ENCODE assay signal across 15 mouse cellular contexts in genomic region chr1:54443641-54444040, GRCm38 (mm10). TPM values are rescaled to one million over a fixed set of nuclear protein-coding genes. Genes with fewer than 3 reads are reported as not detected.
DNase-seq lines count a peak whose midpoint lies in the region; ATAC-seq and TF ChIP-seq lines count a peak whose summit lies in the region.
"Had no signal": no experiment of that assay in that cellular context is flagged by ENCODE, and none has a peak within 500 bp of the region (broad histone marks: within the 10 kb centered on the region; RNA-seq: fewer than 3 reads in every experiment).

No protein-coding gene starts in this region.

- ATAC-seq in hindbrain, postnatal 0 days = no peak; the same call in 1 of the 2 replicates
- peak; percentile 47 to 52; a peak in 2 of 4 replicates for ATAC-seq in hematopoietic stem cell, adult 5-6 weeks (replicated peaks in 1 of 2; ENCODE audit: insufficient read depth in 1 of 2, low FRiP score in 2 of 2, low TSS enrichment in 1 of 2, low read depth in 1 of 2, poor library complexity in 2 of 2, severe bottlenecking in 2 of 2)
- no peak for ATAC-seq in activated CD4-positive, CD25-positive, alpha-beta regulatory T cell, adult 4 months

- no peaks in the 10 kb centered on the region for H3K9me3 ChIP-seq in hindbrain, postnatal 0 days (ENCODE audit: low read length)
- no peaks in the 10 kb centered on the region for H3K9me3 ChIP-seq in hindbrain, embryonic 10.5 days
- H3K9me3 ChIP-seq in CH12.LX (replicated peaks; ENCODE audit: low read length) (no peaks in the 10 kb centered on the region), ES-E14 (ENCODE audit: control insufficient read depth, insufficient read depth, low read depth, low read length) (no peaks in the 10 kb centered on the region)
- H3K9me3 ChIP-seq: heart, embryonic 13.5 days; megakaryocyte, embryonic 14.5 days had no signal

- H3K27ac ChIP-seq in hindbrain, postnatal 0 days = no peak overlapping the region
- no peak overlapping the region for H3K27ac ChIP-seq in hindbrain, embryonic 10.5 days
- H3K27ac ChIP-seq in CH12.LX (ENCODE audit: insufficient read depth, low read depth) (no peak overlapping the region), ES-E14 (ENCODE audit: insufficient read depth, low read depth, low read length, poor library complexity, severe bottlenecking) (no peak overlapping the region)
- H3K27ac ChIP-seq: gastrocnemius, adult 2 months; heart, embryonic 13.5 days; liver, embryonic 14.5 days had no signal

- no peaks in the 10 kb centered on the region for H3K36me3 ChIP-seq in hindbrain, postnatal 0 days (ENCODE audit: insufficient read depth, low read length)
- no peaks in the 10 kb centered on the region for H3K36me3 ChIP-seq in hindbrain, embryonic 10.5 days
- H3K36me3 ChIP-seq in CH12.LX (replicated peaks in 1 of 2; ENCODE audit: control insufficient read depth in 1 of 2, insufficient read depth in 1 of 2, low read length in 1 of 2) (no peaks in the 10 kb centered on the region), ES-E14 (ENCODE audit: control insufficient read depth, insufficient read depth, low read length, poor library complexity, severe bottlenecking) (no peaks in the 10 kb centered on the region)
- H3K36me3 ChIP-seq: heart, embryonic 13.5 days had no signal

- no peak for TF ChIP-seq RAD21 in CH12.LX (IDR thresholded peaks at IDR 0.05; ENCODE audit: low read depth, low read length)

- no peaks in the 10 kb centered on the region for H3K79me2 ChIP-seq in CH12.LX (replicated peaks; ENCODE audit: control insufficient read depth, extremely low read depth, insufficient read depth, poor library complexity, severe bottlenecking)

- TF ChIP-seq EP300 in CH12.LX (IDR thresholded peaks at IDR 0.05; ENCODE audit: low read length) = no peak

- no peak for TF ChIP-seq CTCF in hindbrain, postnatal 0 days (IDR thresholded peaks at IDR 0.05; ENCODE audit: low read depth)
- TF ChIP-seq CTCF in CH12.LX (conservative IDR thresholded peaks at IDR 0.05 in 1 of 2, IDR thresholded peaks at IDR 0.05 in 1 of 2; ENCODE audit: low read depth in 2 of 2, low read length in 2 of 2) = no peak

- no peak overlapping the region for H3K4me3 ChIP-seq in hindbrain, postnatal 0 days (ENCODE audit: low read length)
- H3K4me3 ChIP-seq in hindbrain, embryonic 10.5 days = no peak overlapping the region
- H3K4me3 ChIP-seq in CH12.LX (replicated peaks in 1 of 3; ENCODE audit: low read depth in 2 of 3, low read length in 2 of 3, poor library complexity in 1 of 3) (no peak overlapping the region), ES-E14 (ENCODE audit: insufficient read depth in 1 of 2, low read depth in 1 of 2, low read length in 2 of 2, poor library complexity in 1 of 2, severe bottlenecking in 1 of 2) (no peak overlapping the region)
- H3K4me3 ChIP-seq: erythroblast, embryonic 14.5 days; gastrocnemius, adult 2 months; heart, embryonic 13.5 days; megakaryocyte, embryonic 14.5 days had no signal

- dilution Hi-C loops in CH12.LX (cut with MboI; ENCODE audit: extremely low pct_ligation_motif_present, extremely low pct_unique_long_range_greater_than_20kb, low sequenced_read_pairs) = no loop called here

- 46% methylated on average over 7 of the region's 7 CpGs for WGBS in hindbrain, postnatal 0 days
- 54% methylated on average over 7 of the region's 7 CpGs for WGBS in hindbrain, embryonic 10.5 days

- no peaks in the 10 kb centered on the region for H3K4me1 ChIP-seq in hindbrain, postnatal 0 days (ENCODE audit: insufficient read depth, low read length)
- no peaks in the 10 kb centered on the region for H3K4me1 ChIP-seq in hindbrain, embryonic 10.5 days (replicated peaks)
- peaks cover under 1 to 2% of the 10 kb centered on the region in 2 experiments; a peak in 1 of 4 replicates for H3K4me1 ChIP-seq in CH12.LX (ENCODE audit: control insufficient read depth in 1 of 2, insufficient read depth in 2 of 2)
- peaks cover 2 to 5% of the 10 kb centered on the region in 2 experiments; a peak in 2 of 4 replicates for H3K4me1 ChIP-seq in ES-E14 (ENCODE audit: control insufficient read depth in 2 of 2, insufficient read depth in 2 of 2, low read length in 2 of 2, poor library complexity in 1 of 2)

- peak; percentile 30 for DNase-seq in hindbrain, postnatal 0 days (ENCODE audit: low spot score)
- DNase-seq in hindbrain, embryonic 10.5 days (ENCODE audit: low spot score) = no peak
- DNase-seq in CH12.LX (ENCODE audit: extremely low read depth) (no peak), ES-E14 (ENCODE audit: low read depth, low spot score) (peak; percentile 34)
- no peak for DNase-seq in urinary bladder, postnatal 10 days (ENCODE audit: low spot score)
- no peak for DNase-seq in right cerebral cortex, postnatal 4 days
- DNase-seq: cerebellum, postnatal 25 days; gastrocnemius, adult 2 months; spleen, adult 18-20 months had no signal

- H3K27me3 ChIP-seq in hindbrain, postnatal 0 days (ENCODE audit: insufficient read depth, low read length) = no peaks in the 10 kb centered on the region
- H3K27me3 ChIP-seq in hindbrain, embryonic 10.5 days (ENCODE audit: insufficient read depth, poor library complexity, severe bottlenecking) = no peaks in the 10 kb centered on the region
- peaks cover 17% of the 10 kb centered on the region for H3K27me3 ChIP-seq in CH12.LX (replicated peaks)

- no peak overlapping the region for H3K9ac ChIP-seq in hindbrain, postnatal 0 days (replicated peaks; ENCODE audit: low read length)
- H3K9ac ChIP-seq in CH12.LX (ENCODE audit: insufficient read depth, low read depth) (no peak overlapping the region), ES-E14 (ENCODE audit: insufficient read depth, low read depth, low read length, poor library complexity, severe bottlenecking) (no peak overlapping the region)
- H3K9ac ChIP-seq: heart, embryonic 13.5 days; liver, embryonic 14.5 days had no signal

- in situ Hi-C loops in CH12.LX (cut with MboI; ENCODE audit: low pct_ligation_motif_present, low pct_unique_long_range_greater_than_20kb, low sequenced_read_pairs) (no loop called here), ES-E14 (cut with MboI; ENCODE audit: low sequenced_read_pairs in 2 of 2, unreplicated experiment in 2 of 2) (no loop called here)

- no peak for TF ChIP-seq POLR2A in CH12.LX (IDR thresholded peaks at IDR 0.05; ENCODE audit: low read depth, low read length)

- H3K4me2 ChIP-seq in hindbrain, postnatal 0 days (ENCODE audit: low read depth, low read length) = no peak overlapping the region
- H3K4me2 ChIP-seq in CH12.LX (ENCODE audit: insufficient read depth, low read depth, poor library complexity, severe bottlenecking) = no peak overlapping the region
- H3K4me2 ChIP-seq: heart, embryonic 13.5 days had no signal

TF ChIP-seq in CH12.LX, 34 proteins besides CTCF, POLR2A, EP300 and RAD21:
- no peak for TF ChIP-seq USF2 (conservative IDR thresholded peaks at IDR 0.05; ENCODE audit: low read depth, low read length)
- peak; percentile 66 for TF ChIP-seq NRF1 (IDR thresholded peaks at IDR 0.05; ENCODE audit: low read depth, low read length)
- no peak for TF ChIP-seq SMC3 (IDR thresholded peaks at IDR 0.05; ENCODE audit: low read depth, low read length)
- TF ChIP-seq UBTF (IDR thresholded peaks at IDR 0.05; ENCODE audit: low read depth, low read length) = no peak
- TF ChIP-seq MXI1 (IDR thresholded peaks at IDR 0.05; ENCODE audit: low read depth, low read length) = no peak
TF ChIP-seq in CH12.LX: peak in this region for 1.

TF ChIP-seq in ES-E14, 5 proteins besides CTCF, POLR2A, EP300 and RAD21:
- TF ChIP-seq ZC3H11A (IDR thresholded peaks at IDR 0.05; ENCODE audit: borderline replicate concordance, low read depth, low read length) (no peak), CHD2 (IDR thresholded peaks at IDR 0.05; ENCODE audit: low read depth, low read length) (no peak), MAFK (IDR thresholded peaks at IDR 0.05; ENCODE audit: insufficient read depth, low read depth, low read length) (no peak), ZNF384 (IDR thresholded peaks at IDR 0.05; ENCODE audit: low read depth, low read length) (no peak), HCFC1 (IDR thresholded peaks at IDR 0.05; ENCODE audit: borderline replicate concordance, insufficient read depth, low read length) (no peak)
TF ChIP-seq in ES-E14: peak in this region for 0.

RNA-seq across cellular contexts. Expression of gene Gtf3c3, which starts 4.9 kb away (rescaled TPM):
- 19.1 and 21.5 TPM in 2 replicates for total RNA-seq in hindbrain, postnatal 0 days (2014; rRNA removed)
- 16.7 and 19.2 TPM in 2 replicates for polyA plus RNA-seq in hindbrain, postnatal 0 days (2015; fragmentation: Nextera tagmentation; extraction: Ambion mirVana)
- polyA plus RNA-seq in hindbrain, embryonic 10.5 days (2016; fragmentation: Nextera tagmentation; extraction: Ambion mirVana) = 28.1 and 29.3 TPM in 2 replicates
- total RNA-seq in CH12.LX (2012; rRNA removed) (13.4 and 14.5 TPM in 2 replicates), CH12.LX (2014; rRNA removed) (28.3 and 30.8 TPM in 2 replicates), ES-E14 (2012; rRNA removed) (23.0 and 29.9 TPM in 2 replicates)
- 14.7 and 15.9 TPM in 2 replicates for polyA plus RNA-seq in CH12.LX (2012; ENCODE audit: insufficient read length, low read depth)
- 33.8 and 36.4 TPM in 2 replicates for total RNA-seq in hematopoietic stem cell, adult 5-6 weeks (2017)
- 10 to 100 TPM; 17.3 to 21.9 TPM for polyA plus RNA-seq in activated CD4-positive, CD25-positive, alpha-beta regulatory T cell, adult 4 months (2017; shearing (Covaris generic))

Comparison
In these comparisons a context has a peak if more than half of its experiments do, and no peak if none do; other contexts are left out.
1. DNase-seq: peak in hindbrain, postnatal 0 days (single experiment) and ES-E14 (single experiment); none in hindbrain, embryonic 10.5 days (single experiment), CH12.LX (single experiment), urinary bladder, postnatal 10 days (single experiment) and right cerebral cortex, postnatal 4 days (single experiment).
2. ATAC-seq: peak in hematopoietic stem cell, adult 5-6 weeks (2 of 2); none in hindbrain, postnatal 0 days (single experiment) and activated CD4-positive, CD25-positive, alpha-beta regulatory T cell, adult 4 months (single experiment).